Mouse (Mus musculus): ENCODE measurements at regions not wholly inside any gene's neighbourhood (a gene's known extent, or its start where the extent isn't known, plus 50 kb on each side); places are given as distances from the start of the nearest gene placed in this dataset.

DNA sequence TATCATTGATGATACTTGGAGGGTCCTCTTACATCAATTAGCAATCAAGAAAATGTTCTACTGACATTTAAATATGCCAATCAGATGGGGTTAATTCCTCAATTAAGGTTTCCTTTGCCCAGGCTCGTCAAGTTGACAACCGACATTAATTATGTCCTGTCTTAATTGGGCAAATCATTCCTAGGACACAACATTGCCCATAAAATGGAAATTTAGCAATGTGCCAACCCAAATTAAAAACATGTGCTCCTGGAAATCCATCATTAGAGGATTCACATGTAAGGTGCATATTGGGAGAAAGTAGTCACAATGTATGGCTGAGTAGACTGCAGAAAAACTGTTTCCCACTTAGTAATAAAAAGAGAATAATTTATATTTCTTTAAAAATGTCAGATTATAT lies 483.6 kb upstream of the B430305J03Rik start:
- no peak for DNase-seq (ENCODE audit: low read depth, low spot score)

DNA sequence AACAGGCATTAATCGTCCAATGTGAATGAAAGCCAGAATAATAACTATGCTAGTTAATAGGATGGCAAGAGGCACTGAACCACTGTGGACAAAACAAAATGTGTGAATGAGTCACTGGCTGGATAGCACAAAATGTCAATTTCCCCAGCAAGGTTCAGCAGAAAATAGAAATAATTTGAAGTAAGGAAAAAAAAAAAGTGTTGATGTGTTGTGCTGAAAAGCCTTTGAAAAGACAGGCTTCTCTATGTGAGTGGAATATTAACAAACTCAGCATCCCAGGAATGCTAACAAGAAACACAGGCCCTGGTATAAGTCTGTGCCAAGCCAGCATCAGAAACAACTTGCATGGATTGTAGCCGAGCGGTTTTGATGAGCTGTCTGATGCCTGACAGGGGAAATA lies 481.0 kb upstream of the B430305J03Rik start:
- DNase-seq (ENCODE audit: low read depth, low spot score), result no peak

DNA sequence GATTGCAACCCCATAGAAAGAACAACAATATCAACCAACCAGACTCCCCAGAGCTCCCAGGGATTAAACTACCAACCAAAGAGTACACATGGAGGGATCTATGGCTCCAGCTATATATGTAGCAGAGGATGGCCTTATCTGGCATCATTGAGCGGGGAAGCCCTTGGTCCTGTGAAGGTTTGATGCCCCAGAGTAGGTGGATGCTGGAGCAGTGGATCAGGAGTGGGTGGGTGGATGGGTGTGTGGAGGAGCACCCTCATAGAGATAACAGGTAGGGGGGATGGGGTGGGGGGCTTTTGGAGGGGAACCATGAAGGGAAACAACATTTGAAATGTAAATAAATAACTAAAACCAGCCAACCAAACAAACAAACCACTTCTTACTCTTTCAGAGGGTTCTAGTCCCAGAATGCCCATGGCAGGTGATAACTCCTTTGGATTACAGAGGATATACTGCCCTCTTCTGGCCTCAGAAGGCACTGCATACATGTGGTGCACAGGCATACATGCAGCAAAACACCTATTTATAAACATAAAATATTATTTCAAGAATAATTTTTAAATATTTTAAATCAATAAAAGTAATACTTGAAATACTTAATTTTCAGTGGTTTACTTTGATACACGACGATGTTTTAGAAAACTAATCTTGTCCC lies 473.7 kb upstream of the B430305J03Rik start:
- peak; percentile 59 for DNase-seq (ENCODE audit: low read depth, low spot score)

DNA sequence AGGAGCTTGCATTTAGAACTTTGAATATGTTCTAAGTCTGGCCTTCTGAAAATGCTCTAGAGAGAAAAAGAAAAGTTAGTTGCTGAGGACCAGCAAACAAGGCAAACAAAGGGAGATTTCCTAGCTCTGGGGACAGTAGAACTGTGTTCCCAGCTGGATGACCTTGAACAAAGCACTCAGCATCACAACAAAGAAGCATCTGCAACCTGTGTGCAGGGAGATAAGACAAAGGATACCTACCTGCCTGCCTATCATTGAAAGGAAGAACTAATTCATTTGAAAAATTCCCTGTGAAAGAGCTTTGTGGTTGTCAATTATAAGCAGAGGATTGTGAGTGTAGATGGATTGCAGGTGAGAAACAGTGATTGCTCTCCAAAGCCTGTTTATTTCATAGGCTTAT lies 451.1 kb upstream of the B430305J03Rik start:
- peak; percentile 87 for DNase-seq (ENCODE audit: low read depth, low spot score)

DNA sequence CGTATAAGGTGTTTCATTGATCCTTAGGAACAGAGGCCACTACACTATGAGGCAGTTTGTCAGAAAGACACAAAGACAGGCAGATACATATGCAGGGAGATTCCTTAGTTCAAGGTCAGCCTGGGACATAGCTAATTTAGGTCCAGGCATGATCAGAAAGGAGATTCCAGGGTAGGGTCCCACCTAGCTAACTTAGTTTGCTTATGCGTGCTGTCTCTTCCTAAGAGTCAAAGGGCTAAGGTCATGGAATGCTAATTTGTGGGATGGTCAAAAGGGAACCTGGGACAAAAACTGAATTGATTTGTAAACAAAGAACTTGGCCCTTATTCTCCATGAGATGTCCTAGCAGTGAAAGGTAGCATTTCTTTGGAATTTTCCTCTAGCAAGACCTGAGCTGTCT lies 430.3 kb upstream of the B430305J03Rik start:
- peak; percentile 97 for DNase-seq (ENCODE audit: low read depth, low spot score)

DNA sequence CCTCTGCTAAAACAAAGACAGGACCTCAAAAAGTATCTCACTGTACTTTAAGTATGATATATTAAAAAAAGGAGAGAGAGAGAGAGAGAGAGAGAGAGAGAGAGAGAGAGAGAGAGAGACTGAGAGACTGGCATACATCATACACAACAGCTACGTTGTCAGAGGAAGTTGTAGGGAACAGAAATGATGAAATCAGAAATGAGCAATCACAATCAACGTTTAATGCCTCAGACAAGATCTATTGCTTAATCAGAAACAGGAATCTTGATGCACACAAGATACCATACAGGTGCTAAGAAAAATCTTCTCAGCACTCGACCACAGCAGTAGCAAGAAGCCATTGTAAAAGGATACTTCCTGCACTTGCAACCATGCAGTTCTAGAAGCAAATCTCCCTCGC lies 424.9 kb upstream of the B430305J03Rik start:
- DNase-seq (ENCODE audit: low read depth, low spot score), result no peak

All from R1 (cell line).